Mouse (Mus musculus): ENCODE measurements around the gene 4931423N10Rik. TPM values are rescaled to one million over a fixed set of nuclear protein-coding genes. Genes with fewer than 3 reads are reported as not detected.
"Not testable (repeated sequence)": the region's sequence is repeated elsewhere in the genome, so short reads cannot be mapped to it uniquely, and the experiment has no call there.

4931423N10Rik gene
- polyA plus RNA-seq, 1 experiment from 2014 or later = not detected

GRCm38 (mm10) chr2:23225199-23225598 is 17.9 kb downstream of the 4931423N10Rik start:
- H3K27me3 ChIP-seq (replicated peaks; ENCODE audit: control insufficient read depth, insufficient read depth, low read length) = no peaks in the 10 kb centered on the region
- 70% methylated on average over 6 of the region's 7 CpGs for WGBS
- no peak overlapping the region for H3K4me3 ChIP-seq (ENCODE audit: low read depth, low read length)
- H3K36me3 ChIP-seq (ENCODE audit: control insufficient read depth, insufficient read depth) = no peaks in the 10 kb centered on the region
- no peak for TF ChIP-seq CTCF (IDR thresholded peaks at IDR 0.05; ENCODE audit: low read depth)
- ATAC-seq = no peak
- no peak overlapping the region for H3K9ac ChIP-seq (ENCODE audit: low read depth, low read length)
- no peak overlapping the region for H3K4me2 ChIP-seq (replicated peaks; ENCODE audit: low read depth)
- H3K9me3 ChIP-seq (ENCODE audit: control insufficient read depth) = no peaks in the 10 kb centered on the region
- no peak overlapping the region for H3K27ac ChIP-seq (ENCODE audit: low read depth, low read length)
- H3K4me1 ChIP-seq (replicated peaks; ENCODE audit: control insufficient read depth, insufficient read depth, low read length) = no peaks in the 10 kb centered on the region

GRCm38 (mm10) chr2:23228463-23228862 is 21.2 kb downstream of the 4931423N10Rik start:
- no peaks in the 10 kb centered on the region for H3K27me3 ChIP-seq (replicated peaks; ENCODE audit: control insufficient read depth, insufficient read depth, low read length)
- H3K36me3 ChIP-seq (ENCODE audit: control insufficient read depth, insufficient read depth) = no peaks in the 10 kb centered on the region
- WGBS = 76% methylated on average over 2 of the region's 2 CpGs
- no peaks in the 10 kb centered on the region for H3K4me1 ChIP-seq (replicated peaks; ENCODE audit: control insufficient read depth, insufficient read depth, low read length)
- no peak for TF ChIP-seq CTCF (IDR thresholded peaks at IDR 0.05; ENCODE audit: low read depth)
- no peaks in the 10 kb centered on the region for H3K9me3 ChIP-seq (ENCODE audit: control insufficient read depth)
- no peak for ATAC-seq
- no peak overlapping the region for H3K4me2 ChIP-seq (replicated peaks; ENCODE audit: low read depth)
- H3K27ac ChIP-seq (ENCODE audit: low read depth, low read length) = no peak overlapping the region
- H3K9ac ChIP-seq (ENCODE audit: low read depth, low read length) = no peak overlapping the region
- H3K4me3 ChIP-seq (ENCODE audit: low read depth, low read length) = no peak overlapping the region

- Histone ChIP-seq H3K9ac (ENCODE audit: low read depth, low read length) (no peak overlapping the region), H3K36me3 (ENCODE audit: control insufficient read depth, insufficient read depth) (no peaks in the 10 kb centered on the region), H3K4me1 (replicated peaks; ENCODE audit: control insufficient read depth, insufficient read depth, low read length) (no peaks in the 10 kb centered on the region), H3K27me3 (replicated peaks; ENCODE audit: control insufficient read depth, insufficient read depth, low read length) (no peaks in the 10 kb centered on the region), H3K9me3 (ENCODE audit: control insufficient read depth) (no peaks in the 10 kb centered on the region), H3K4me2 (replicated peaks; ENCODE audit: low read depth) (peak overlapping the region; percentile 74), H3K27ac (ENCODE audit: low read depth, low read length) (no peak overlapping the region), H3K4me3 (ENCODE audit: low read depth, low read length) (peak overlapping the region; percentile 39)
- 1% methylated on average over 37 of the region's 50 CpGs for WGBS
- no peak for ATAC-seq
- TF ChIP-seq CTCF (IDR thresholded peaks at IDR 0.05; ENCODE audit: low read depth) = no peak
Measured at GRCm38 (mm10) chr2:23234065-23234773, 26.9 kb downstream of the 4931423N10Rik start.

GRCm38 (mm10) chr2:23290991-23291390 is 83.7 kb downstream of the 4931423N10Rik start:
- WGBS = 34% methylated on average over 19 of the region's 19 CpGs
- not testable (repeated sequence) for H3K4me2 ChIP-seq (replicated peaks; ENCODE audit: low read depth); H3K9ac ChIP-seq (ENCODE audit: low read depth, low read length); ATAC-seq; H3K27ac ChIP-seq (ENCODE audit: low read depth, low read length); H3K36me3 ChIP-seq (ENCODE audit: control insufficient read depth, insufficient read depth); H3K9me3 ChIP-seq (ENCODE audit: control insufficient read depth); H3K4me1 ChIP-seq (replicated peaks; ENCODE audit: control insufficient read depth, insufficient read depth, low read length); H3K27me3 ChIP-seq (replicated peaks; ENCODE audit: control insufficient read depth, insufficient read depth, low read length); H3K4me3 ChIP-seq (ENCODE audit: low read depth, low read length)

GRCm38 (mm10) chr2:23314869-23315268 is 107.6 kb downstream of the 4931423N10Rik start:
- Histone ChIP-seq H3K4me2 (replicated peaks; ENCODE audit: low read depth) (no peak overlapping the region), H3K27me3 (replicated peaks; ENCODE audit: control insufficient read depth, insufficient read depth, low read length) (no peaks in the 10 kb centered on the region), H3K27ac (ENCODE audit: low read depth, low read length) (no peak overlapping the region), H3K36me3 (ENCODE audit: control insufficient read depth, insufficient read depth) (no peaks in the 10 kb centered on the region), H3K9me3 (ENCODE audit: control insufficient read depth) (no peaks in the 10 kb centered on the region), H3K9ac (ENCODE audit: low read depth, low read length) (no peak overlapping the region), H3K4me1 (replicated peaks; ENCODE audit: control insufficient read depth, insufficient read depth, low read length) (no peaks in the 10 kb centered on the region), H3K4me3 (ENCODE audit: low read depth, low read length) (no peak overlapping the region)
- WGBS = 2% methylated on average over 1 of the region's 1 CpGs
- ATAC-seq = no peak
- peak; percentile 58 for TF ChIP-seq CTCF (IDR thresholded peaks at IDR 0.05; ENCODE audit: low read depth)

Other genes starting within 250 kb of the 4931423N10Rik start
- gene Abi1, start 167.2 kb upstream of the 4931423N10Rik start, polyA plus RNA-seq (2015; fragmentation: Nextera tagmentation; extraction: Ambion mirVana) = 37.4 and 38.1 TPM in 2 replicates
- gene Acbd5, start 139.3 kb upstream of the 4931423N10Rik start, polyA plus RNA-seq (2015; fragmentation: Nextera tagmentation; extraction: Ambion mirVana) = 24.7 and 25.1 TPM in 2 replicates
- gene Mastl, start 51.5 kb upstream of the 4931423N10Rik start, polyA plus RNA-seq (2015; fragmentation: Nextera tagmentation; extraction: Ambion mirVana) = 2.1 and 2.7 TPM in 2 replicates
- 39.0 and 40.1 TPM in 2 replicates for gene Yme1l1, start 51.1 kb upstream of the 4931423N10Rik start, polyA plus RNA-seq (2015; fragmentation: Nextera tagmentation; extraction: Ambion mirVana)
- gene Nxph2, start 113.8 kb downstream of the 4931423N10Rik start, polyA plus RNA-seq (2015; fragmentation: Nextera tagmentation; extraction: Ambion mirVana) = 0.47 and 0.52 TPM in 2 replicates

All from intestine, postnatal 0 days (tissue).